Mouse (Mus musculus): ENCODE data around the gene Il20rb. TPM values are rescaled to one million over a fixed set of nuclear protein-coding genes. Genes with fewer than 3 reads are reported as not detected.

The Il20rb gene
- total and polyA plus RNA-seq, 2 experiments from 2014 or later, result 1.4 to 1.7 TPM

DNA sequence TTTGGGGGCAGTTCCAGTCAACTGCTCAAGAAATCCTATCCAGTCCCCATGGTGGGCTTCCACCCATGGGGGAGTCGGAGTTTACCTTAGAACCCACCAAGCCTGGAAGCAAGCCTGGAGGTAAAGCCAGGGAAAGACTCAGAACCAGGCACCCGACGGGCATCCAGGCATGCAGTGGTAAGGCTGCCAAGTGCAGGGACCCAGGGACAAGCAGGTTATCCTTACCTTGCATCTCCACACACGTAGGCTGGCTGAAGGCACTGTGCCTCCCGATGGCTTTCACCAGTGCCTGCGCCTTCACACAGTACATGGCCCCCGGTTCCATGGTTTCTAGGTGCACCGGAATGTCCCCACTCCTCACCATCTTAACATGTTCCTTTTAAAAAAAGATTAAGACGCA lies 20.6 kb downstream of the Il20rb start:
- no peak overlapping the region for H3K9ac ChIP-seq (replicated peaks; ENCODE audit: low read depth, low read length)
- H3K4me3 ChIP-seq (ENCODE audit: low read depth, low read length), result no peak overlapping the region
- no peak for TF ChIP-seq CTCF (IDR thresholded peaks at IDR 0.05; ENCODE audit: low read depth)
- TF ChIP-seq EP300 (IDR thresholded peaks at IDR 0.05; ENCODE audit: low read depth), result no peak
- H3K27ac ChIP-seq (ENCODE audit: low read depth), result no peak overlapping the region
- no peaks in the 10 kb centered on the region for H3K27me3 ChIP-seq (ENCODE audit: control insufficient read depth, insufficient read depth, low read length)
- H3K36me3 ChIP-seq (replicated peaks; ENCODE audit: control insufficient read depth, insufficient read depth, low read length), result peaks cover under 1% of the 10 kb centered on the region; the same call in 1 of the 2 replicates
- no peak overlapping the region for H3K4me2 ChIP-seq (ENCODE audit: low read depth, low read length)
- WGBS, result 96% methylated on average over 9 of the region's 9 CpGs
- ATAC-seq (ENCODE audit: insufficient read depth, low read depth), result no peak
- H3K4me1 ChIP-seq (ENCODE audit: control insufficient read depth, insufficient read depth), result peaks cover 10% of the 10 kb centered on the region
- DNase-seq (ENCODE audit: low spot score), result no peak
- H3K9me3 ChIP-seq (replicated peaks; ENCODE audit: control insufficient read depth, low read length), result no peaks in the 10 kb centered on the region

DNA sequence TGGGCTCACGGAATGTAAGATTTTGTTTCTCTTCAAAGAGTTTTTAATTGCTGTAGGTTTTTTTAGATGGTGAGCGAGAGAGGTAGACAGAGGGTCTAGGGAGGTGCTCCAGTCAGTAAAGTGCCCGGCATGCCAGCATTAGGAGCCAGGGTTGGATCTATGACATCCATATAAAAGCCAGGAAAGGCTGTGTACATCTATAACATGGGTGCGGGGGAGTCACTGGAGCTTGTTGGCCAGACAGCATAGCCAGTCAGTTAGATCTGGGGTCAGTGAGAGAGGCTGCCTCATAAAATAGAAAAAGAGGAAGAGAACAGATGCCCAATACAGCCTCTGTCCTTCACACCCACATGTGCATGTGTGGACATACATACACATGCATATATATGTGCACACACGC lies 21.2 kb downstream of the Il20rb start:
- DNase-seq (ENCODE audit: low spot score) (no peak), ATAC-seq (ENCODE audit: insufficient read depth, low read depth) (no peak)
- WGBS, result 93% methylated on average over 5 of the region's 5 CpGs
- Histone ChIP-seq H3K36me3 (replicated peaks; ENCODE audit: control insufficient read depth, insufficient read depth, low read length) (peaks cover 7% of the 10 kb centered on the region; the same call in 1 of the 2 replicates), H3K9ac (replicated peaks; ENCODE audit: low read depth, low read length) (no peak overlapping the region), H3K4me2 (ENCODE audit: low read depth, low read length) (no peak overlapping the region), H3K27me3 (ENCODE audit: control insufficient read depth, insufficient read depth, low read length) (no peaks in the 10 kb centered on the region), H3K27ac (ENCODE audit: low read depth) (no peak overlapping the region), H3K4me3 (ENCODE audit: low read depth, low read length) (no peak overlapping the region), H3K9me3 (replicated peaks; ENCODE audit: control insufficient read depth, low read length) (no peaks in the 10 kb centered on the region), H3K4me1 (ENCODE audit: control insufficient read depth, insufficient read depth) (peaks cover 10% of the 10 kb centered on the region)
- TF ChIP-seq EP300 (IDR thresholded peaks at IDR 0.05; ENCODE audit: low read depth) (no peak), CTCF (IDR thresholded peaks at IDR 0.05; ENCODE audit: low read depth) (no peak)

DNA sequence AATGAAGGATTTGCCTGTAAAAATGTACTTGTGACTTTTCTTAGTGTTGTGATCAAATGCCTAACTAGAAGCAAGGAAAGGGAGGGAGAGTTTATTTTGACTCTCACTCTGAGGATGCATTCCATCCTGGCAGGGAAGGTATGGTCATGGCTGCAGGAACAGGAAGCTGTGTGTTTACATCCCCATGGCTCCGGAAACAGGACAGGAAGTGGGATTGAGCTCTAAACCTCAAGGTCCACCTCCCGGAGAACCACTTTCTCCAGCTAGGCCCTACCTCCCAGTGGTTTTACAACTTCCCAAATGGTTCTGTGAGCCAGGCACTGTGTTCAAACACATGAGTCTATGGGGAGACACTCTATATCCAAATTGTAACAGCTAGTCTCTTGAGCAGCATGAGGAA lies 22.8 kb downstream of the Il20rb start:
- Histone ChIP-seq H3K9me3 (replicated peaks; ENCODE audit: control insufficient read depth, low read length) (no peaks in the 10 kb centered on the region), H3K9ac (replicated peaks; ENCODE audit: low read depth, low read length) (no peak overlapping the region), H3K4me2 (ENCODE audit: low read depth, low read length) (no peak overlapping the region), H3K4me1 (ENCODE audit: control insufficient read depth, insufficient read depth) (peaks cover 10% of the 10 kb centered on the region), H3K36me3 (replicated peaks; ENCODE audit: control insufficient read depth, insufficient read depth, low read length) (peaks cover 17% of the 10 kb centered on the region; the same call in 1 of the 2 replicates), H3K27me3 (ENCODE audit: control insufficient read depth, insufficient read depth, low read length) (no peaks in the 10 kb centered on the region), H3K27ac (ENCODE audit: low read depth) (no peak overlapping the region), H3K4me3 (ENCODE audit: low read depth, low read length) (no peak overlapping the region)
- DNase-seq (ENCODE audit: low spot score), result no peak
- TF ChIP-seq EP300 (IDR thresholded peaks at IDR 0.05; ENCODE audit: low read depth) (no peak), CTCF (IDR thresholded peaks at IDR 0.05; ENCODE audit: low read depth) (no peak)
- ATAC-seq (ENCODE audit: insufficient read depth, low read depth), result no peak
- WGBS, result 68% methylated on average over 2 of the region's 2 CpGs

DNA sequence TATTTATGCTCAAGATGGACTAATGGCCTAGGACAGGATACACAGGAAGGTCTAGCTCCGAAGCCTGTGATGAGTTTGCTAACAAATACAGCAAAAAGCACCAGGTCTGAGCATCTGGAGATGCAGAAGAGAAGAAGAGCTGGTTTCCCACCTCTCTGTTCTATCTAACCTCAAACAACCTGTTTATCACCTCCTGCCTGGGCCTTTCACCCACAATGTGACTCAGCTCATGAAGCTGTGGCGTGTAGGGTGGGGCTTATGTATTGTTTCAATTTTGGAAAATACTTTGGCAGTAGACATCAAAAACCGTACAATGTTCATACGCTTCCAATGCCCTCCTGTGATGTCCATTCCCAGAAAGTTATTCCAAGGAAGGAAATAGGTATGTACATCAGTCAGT lies 24.5 kb downstream of the Il20rb start:
- Histone ChIP-seq H3K4me3 (ENCODE audit: low read depth, low read length) (no peak overlapping the region), H3K27ac (ENCODE audit: low read depth) (peak overlapping the region; percentile 14; the same call in 1 of the 2 replicates), H3K4me2 (ENCODE audit: low read depth, low read length) (no peak overlapping the region), H3K9ac (replicated peaks; ENCODE audit: low read depth, low read length) (no peak overlapping the region), H3K27me3 (ENCODE audit: control insufficient read depth, insufficient read depth, low read length) (no peaks in the 10 kb centered on the region), H3K36me3 (replicated peaks; ENCODE audit: control insufficient read depth, insufficient read depth, low read length) (peaks cover 19% of the 10 kb centered on the region; the same call in 1 of the 2 replicates), H3K9me3 (replicated peaks; ENCODE audit: control insufficient read depth, low read length) (no peaks in the 10 kb centered on the region), H3K4me1 (ENCODE audit: control insufficient read depth, insufficient read depth) (peaks cover 3% of the 10 kb centered on the region)
- TF ChIP-seq CTCF (IDR thresholded peaks at IDR 0.05; ENCODE audit: low read depth), result no peak
- TF ChIP-seq EP300 (IDR thresholded peaks at IDR 0.05; ENCODE audit: low read depth), result no peak
- ATAC-seq (ENCODE audit: insufficient read depth, low read depth), result 0 out of 2 replicates have a peak, but pooled peaks have one; percentile 16
- DNase-seq (ENCODE audit: low spot score), result no peak
- 74% methylated on average over 4 of the region's 4 CpGs for WGBS

DNA sequence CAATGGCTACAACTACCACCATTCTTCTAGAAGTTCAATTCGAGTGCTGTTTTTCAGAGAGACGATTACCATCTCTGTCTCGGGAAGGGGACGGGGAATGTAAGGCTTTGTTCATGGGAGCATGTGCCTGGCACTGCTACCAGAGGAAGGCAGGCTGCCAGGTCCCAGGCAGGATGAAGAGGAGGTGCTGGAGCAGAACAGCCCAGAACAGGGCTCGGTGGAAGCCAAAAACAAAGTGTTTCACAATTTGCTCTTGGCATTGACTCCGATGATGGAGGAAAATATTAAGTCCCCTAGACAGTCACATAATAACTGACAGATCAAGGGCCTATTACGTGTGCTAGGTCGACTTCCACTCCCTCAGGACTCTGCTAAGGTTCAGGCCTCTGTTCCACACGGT lies 24.9 kb downstream of the Il20rb start:
- TF ChIP-seq EP300 (IDR thresholded peaks at IDR 0.05; ENCODE audit: low read depth) (no peak), CTCF (IDR thresholded peaks at IDR 0.05; ENCODE audit: low read depth) (no peak)
- Histone ChIP-seq H3K4me2 (ENCODE audit: low read depth, low read length) (no peak overlapping the region), H3K27me3 (ENCODE audit: control insufficient read depth, insufficient read depth, low read length) (no peaks in the 10 kb centered on the region), H3K9me3 (replicated peaks; ENCODE audit: control insufficient read depth, low read length) (no peaks in the 10 kb centered on the region), H3K27ac (ENCODE audit: low read depth) (peak overlapping the region; percentile 14; the same call in 1 of the 2 replicates), H3K4me1 (ENCODE audit: control insufficient read depth, insufficient read depth) (no peaks in the 10 kb centered on the region), H3K36me3 (replicated peaks; ENCODE audit: control insufficient read depth, insufficient read depth, low read length) (peaks cover 19% of the 10 kb centered on the region; the same call in 1 of the 2 replicates), H3K9ac (replicated peaks; ENCODE audit: low read depth, low read length) (no peak overlapping the region), H3K4me3 (ENCODE audit: low read depth, low read length) (no peak overlapping the region)
- ATAC-seq (ENCODE audit: insufficient read depth, low read depth) (0 out of 2 replicates have a peak, but pooled peaks have one; percentile 42), DNase-seq (ENCODE audit: low spot score) (no peak)
- 57% methylated on average over 9 of the region's 9 CpGs for WGBS

DNA sequence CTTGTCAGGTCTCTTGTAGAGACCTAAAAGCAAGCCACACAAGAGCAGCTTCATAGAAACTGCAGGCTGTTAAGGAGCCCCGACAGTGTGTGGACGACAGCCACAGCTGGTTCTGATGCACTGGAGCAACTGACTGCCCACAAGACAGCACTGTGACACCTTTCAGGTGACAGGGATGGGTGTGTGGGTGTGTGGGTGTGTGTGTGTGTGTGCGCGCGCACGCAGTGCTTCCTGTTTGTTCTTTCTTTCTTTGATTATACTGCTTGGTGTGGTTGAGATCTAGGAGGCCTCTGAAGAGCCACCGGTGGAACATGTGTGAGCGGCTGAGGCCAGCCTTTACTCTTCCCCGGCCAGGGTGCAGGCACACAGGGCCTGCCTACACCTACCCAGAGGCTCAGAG lies 26.4 kb downstream of the Il20rb start:
- no peak overlapping the region for H3K4me3 ChIP-seq (ENCODE audit: low read depth, low read length)

More for the DNA sequence above, 26.4 kb downstream of the Il20rb start:
- H3K36me3 ChIP-seq (replicated peaks; ENCODE audit: control insufficient read depth, insufficient read depth, low read length), result peaks cover 19% of the 10 kb centered on the region; the same call in 1 of the 2 replicates
- DNase-seq (ENCODE audit: low spot score) (no peak), ATAC-seq (ENCODE audit: insufficient read depth, low read depth) (no peak)
- H3K4me2 ChIP-seq (ENCODE audit: low read depth, low read length), result no peak overlapping the region
- H3K9ac ChIP-seq (replicated peaks; ENCODE audit: low read depth, low read length), result no peak overlapping the region
- 88% methylated on average over 9 of the region's 9 CpGs for WGBS
- H3K9me3 ChIP-seq (replicated peaks; ENCODE audit: control insufficient read depth, low read length), result no peaks in the 10 kb centered on the region
- H3K27ac ChIP-seq (ENCODE audit: low read depth), result peak overlapping the region; percentile 50; the same call in 1 of the 2 replicates
- H3K27me3 ChIP-seq (ENCODE audit: control insufficient read depth, insufficient read depth, low read length), result no peaks in the 10 kb centered on the region
- H3K4me1 ChIP-seq (ENCODE audit: control insufficient read depth, insufficient read depth), result no peaks in the 10 kb centered on the region
- TF ChIP-seq EP300 (IDR thresholded peaks at IDR 0.05; ENCODE audit: low read depth), result no peak
- TF ChIP-seq CTCF (IDR thresholded peaks at IDR 0.05; ENCODE audit: low read depth), result no peak
